Mouse (Mus musculus) hematopoietic stem cell, adult 5-6 weeks (primary cell): ENCODE measurements at regions not wholly inside any gene's neighbourhood (a gene's known extent, or its start where the extent isn't known, plus 50 kb on each side); places are given as distances from the start of the nearest gene placed in this dataset.
A peak's percentile ranks its signal among the peaks of the same experiment; 100 is the strongest.

Source experiments
- ATAC-seq, 2 experiments: fragments of 125-278 bp in 1 of 2; replicated peaks in 1 of 2; 2 replicates each; pipeline ENCODE4 v1.8.0; 2016 to 2017; ENCODE audit warnings: inconsistent platforms in 2 of 2, mild to moderate bottlenecking in 2 of 2, moderate number of reproducible peaks in 2 of 2, low read depth in 1 of 2, moderate TSS enrichment in 1 of 2; ENCODE audit not compliant: low FRiP score in 2 of 2, poor library complexity in 2 of 2, severe bottlenecking in 2 of 2, insufficient read depth in 1 of 2, low TSS enrichment in 1 of 2

DNA sequence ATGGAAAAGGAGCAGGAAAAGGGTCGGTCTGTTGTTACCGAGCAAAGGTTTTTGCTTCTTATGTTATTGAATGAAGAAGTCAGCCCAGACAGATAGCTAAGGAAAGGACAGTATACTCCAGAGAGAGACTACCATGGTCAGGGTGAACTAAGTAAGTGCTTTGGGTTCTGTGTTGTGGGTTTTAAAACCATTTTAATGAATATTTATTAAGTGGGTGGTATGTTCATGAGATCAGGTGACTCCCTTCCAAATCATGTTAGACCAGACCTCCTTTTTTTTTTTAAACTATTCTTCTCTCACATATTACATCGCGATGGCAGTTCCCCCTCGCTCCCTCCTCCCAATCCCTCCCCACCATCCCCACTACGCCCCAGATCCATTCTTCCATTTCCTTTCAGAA lies 67.3 kb upstream of the Bach2 start:
- ATAC-seq = no peak

DNA sequence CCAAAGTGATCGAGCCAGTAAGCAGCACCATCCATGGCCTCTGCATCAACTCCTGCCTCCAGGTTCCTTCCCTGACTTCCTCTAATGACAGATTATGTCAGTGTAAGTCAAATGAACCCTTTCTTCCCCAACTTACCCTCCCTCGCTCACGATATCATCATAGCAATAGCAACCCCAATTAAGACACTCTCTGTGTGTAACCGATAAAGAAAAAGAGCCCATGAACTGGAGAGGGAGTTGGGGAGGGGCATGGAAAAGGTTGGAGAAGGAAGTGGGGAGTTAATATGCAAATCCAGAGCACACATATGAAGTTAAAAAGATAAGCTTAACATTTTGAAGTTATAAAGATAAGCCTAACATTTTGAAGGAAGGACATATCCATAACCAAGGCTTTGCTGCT lies 65.6 kb upstream of the Bach2 start:
- no peak for ATAC-seq

DNA sequence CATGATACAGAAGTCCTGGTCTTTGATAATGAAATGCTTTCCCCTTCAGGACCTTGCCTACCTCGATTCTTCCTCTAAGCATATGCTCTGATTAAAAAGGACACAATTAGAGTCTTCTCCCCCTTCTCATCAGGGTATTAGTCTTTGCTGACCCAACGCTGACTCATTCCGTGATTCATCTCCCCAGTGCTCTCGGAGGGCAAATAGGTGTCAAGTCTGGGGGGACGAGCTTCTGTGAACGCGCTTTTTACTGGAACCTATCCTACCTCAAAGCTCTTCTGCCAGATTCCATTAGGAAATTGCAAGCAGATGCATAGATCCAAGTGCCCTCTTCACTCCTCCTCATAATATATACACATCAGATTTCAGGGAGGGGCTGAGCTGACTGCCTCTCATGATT lies 63.8 kb upstream of the Bach2 start:
- no peak for ATAC-seq

DNA sequence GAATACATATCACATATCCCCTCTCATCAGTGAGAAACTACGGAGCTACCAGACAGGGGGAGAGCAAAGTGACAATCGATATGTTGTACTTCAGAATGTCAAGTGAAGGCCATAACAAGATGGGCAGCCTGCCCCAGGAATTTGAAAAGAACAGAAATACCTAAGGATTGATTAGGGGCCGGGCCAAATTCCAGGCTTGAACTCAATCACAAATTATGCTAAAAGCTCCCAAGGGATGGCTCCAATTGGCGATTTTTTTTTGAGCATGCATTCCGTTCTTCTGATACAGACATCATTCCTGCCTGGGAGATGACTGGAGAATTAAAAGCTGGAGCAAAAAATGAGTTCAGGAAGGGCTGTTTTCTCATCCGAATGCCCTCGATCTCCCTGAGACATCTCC lies 63.4 kb upstream of the Bach2 start:
- ATAC-seq = no peak

DNA sequence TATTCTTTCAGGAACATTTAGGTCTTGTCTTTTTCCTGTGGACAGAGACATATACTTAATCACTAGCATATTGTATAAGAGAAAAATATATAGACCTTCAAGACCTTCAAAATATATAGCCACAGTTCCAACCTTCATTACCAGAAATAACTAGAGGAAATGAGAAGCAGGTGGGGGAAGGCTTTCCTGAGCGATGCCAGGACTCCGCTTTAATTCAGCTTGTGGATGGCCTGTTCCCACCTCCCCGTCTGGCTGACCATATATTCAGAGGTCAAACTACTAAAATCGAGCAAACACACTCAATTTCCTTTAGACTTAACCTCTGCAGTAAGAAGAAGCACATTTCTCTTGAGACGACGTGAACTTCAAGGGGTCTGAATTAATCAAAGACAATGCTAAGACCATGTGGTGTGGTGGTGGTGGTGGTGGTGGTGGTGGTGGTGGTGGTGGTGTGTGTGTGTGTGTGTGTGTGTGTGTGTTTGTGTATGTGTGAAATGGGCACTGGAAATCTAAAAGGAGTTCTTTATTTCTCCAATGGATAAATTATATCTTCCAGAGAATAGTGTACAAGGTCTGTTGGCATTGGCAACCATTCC lies 62.7 kb upstream of the Bach2 start:
- no peak for ATAC-seq

DNA sequence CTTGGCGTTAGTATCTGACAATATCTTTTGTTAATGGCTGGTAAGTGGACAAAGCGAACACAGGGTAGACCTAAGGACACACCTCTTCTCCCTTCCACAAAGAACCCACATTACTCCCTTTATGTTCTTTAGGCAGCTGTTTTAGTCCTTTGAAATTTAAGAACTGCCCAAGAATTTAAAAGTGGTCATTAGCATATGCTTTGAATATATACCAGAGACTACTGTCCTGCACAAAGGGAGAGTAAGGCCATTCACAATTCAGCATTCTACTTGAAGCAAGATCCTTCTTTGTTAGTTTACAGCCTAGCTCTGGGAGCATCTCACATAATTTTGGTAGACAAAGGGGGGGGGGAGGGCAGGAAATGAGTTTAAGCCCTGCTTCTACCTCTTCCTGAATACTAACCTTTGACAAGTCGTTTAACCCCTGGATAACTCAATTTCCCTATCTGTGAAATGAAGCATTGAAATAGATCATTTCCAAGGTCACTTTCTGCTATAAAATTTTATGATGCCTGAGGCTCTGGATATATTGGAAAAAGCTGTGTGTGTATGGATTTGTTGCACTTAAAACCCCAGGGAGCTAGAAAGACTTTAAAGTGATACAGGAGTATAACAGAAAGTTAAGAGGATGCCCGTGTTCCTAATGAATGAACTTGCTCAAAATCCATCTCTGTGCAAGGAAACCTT lies 62.0 kb upstream of the Bach2 start:
- ATAC-seq = no peak

DNA sequence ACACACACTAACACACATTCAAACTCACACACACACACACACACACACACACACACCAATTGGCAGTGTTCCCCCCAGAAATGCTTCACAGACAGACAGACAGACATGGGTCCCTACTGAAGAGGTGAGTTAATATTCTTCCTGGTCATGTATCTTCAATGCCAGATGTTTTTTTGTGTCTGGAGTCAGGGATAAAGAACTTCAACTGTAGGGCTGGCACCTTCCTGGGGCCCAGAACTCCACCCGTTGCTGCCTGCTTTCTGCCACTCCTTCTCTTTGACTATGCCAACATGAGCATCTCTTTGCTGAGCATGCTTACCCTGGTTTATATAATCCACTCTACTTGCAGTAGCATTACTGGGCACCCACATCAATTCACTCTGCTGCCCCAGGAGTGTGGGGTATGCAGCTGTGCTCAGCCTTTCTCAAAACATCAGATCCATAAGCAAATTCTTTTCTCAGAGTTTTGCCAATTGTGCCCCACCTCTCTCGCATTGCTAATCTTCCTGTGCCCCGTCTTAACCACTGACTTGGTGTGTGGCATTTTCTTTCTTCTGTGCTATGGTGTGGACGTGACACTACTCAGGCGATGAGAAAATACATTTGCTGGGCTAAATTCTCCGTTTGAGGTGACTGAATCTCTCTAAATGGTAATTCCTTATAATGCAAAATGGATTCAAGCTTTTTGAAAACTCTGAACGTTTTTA lies 60.5 kb upstream of the Bach2 start:
- ATAC-seq = peak in 1 of 2 experiments; percentile 29; a peak in 1 of 4 replicates

DNA sequence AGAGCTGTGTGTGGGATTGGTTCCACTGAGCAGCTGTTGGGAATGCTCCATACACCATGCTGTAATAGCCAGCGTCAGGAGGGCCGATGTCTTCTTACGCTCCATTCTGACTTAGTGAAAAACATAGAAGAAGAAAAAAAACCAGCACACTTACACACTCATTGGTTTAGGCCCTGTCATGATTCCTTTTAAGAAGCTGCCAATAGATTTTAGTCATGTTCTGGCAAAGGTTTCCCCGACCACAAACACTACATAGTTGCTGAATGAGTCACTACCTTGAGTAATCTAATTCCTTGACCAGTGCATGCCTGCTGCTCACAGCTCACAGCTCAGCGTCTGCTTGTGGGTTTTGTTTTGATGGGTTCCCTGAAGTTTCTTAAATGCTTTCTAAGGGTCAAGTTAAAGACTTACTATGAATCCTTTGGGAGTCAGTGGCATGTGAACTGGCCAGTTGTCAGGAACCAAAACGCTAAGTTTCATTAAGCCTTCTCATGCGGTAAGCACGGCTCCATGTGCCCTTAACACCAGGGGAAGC lies 58.8 kb upstream of the Bach2 start:
- peak; percentile 35 to 45 for ATAC-seq

DNA sequence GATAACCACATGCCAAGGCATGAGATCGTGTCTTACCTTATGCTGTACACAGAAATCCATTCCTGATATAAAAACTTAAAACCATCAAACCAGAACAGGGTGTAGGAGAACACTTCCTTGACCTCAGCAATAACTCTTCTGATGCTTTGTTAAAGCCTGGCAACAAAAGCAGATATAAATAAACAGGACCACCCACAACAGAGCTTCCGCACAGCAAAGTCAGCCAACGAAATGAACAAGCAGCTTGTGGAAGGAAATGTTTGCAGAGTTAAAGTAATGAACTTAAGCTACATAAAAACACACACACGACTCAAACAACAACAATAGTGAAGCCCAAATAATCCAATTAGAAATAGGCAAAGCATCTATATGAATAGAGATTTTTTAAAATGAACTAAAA lies 54.8 kb upstream of the Bach2 start:
- no peak for ATAC-seq

DNA sequence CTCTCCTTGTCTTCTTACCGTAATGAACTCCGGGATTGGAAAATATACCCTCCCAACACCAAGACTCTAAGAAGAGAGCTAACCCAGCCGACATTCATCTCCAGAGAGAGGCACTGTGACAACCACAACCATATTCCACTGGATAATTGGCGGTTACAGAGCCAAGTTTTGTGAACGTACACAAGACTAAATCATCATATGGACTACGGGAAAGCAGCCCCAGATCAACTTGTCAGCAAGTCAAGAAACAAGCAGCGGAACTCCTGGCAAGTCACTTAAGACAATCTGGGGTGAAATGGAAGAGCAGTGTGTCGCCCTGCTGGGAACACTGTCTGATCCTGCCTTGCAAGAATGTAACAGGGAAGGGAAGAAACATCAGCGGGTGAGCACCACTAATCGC lies 52.6 kb upstream of the Bach2 start:
- ATAC-seq = no peak

DNA sequence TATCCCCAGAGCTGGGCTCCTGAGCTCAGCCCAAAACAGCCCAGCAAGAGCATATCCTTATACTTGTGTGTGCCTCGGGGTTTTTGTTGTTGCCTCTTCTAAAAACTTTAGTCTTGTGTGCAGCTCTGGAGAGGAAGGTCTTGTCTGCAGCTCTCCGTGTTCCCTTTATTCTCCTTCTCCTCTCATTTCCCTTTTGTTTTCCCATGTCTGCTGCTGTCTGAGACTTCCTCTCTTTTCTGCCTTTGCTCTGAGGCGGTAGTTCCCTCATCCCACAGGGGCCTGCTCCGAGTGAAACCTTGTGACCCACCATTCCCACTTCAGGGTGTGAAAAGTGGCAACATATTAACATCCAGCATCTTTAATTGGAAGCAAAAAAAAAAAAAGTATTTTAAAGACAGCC lies 51.5 kb upstream of the Bach2 start:
- ATAC-seq = no peak

DNA sequence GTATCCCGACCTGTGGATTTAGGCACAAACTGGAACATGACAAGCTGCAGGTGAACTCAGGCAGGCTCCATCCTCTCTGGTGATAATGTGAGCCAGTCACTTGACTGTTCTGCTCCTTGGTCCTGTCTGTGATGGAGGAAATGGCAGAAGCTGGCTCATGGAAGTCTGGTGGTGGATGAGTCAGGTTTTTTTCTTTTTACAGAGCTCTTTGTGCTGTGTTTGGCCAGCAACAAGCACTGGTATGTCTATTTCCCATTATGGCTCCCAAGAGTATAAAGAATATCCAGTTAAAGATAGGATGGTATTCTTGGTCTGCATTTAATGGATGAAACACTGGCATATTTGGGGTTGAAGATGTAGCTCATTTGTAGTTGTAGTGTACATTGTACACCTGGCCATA lies 50.5 kb upstream of the Bach2 start:
- no peak for ATAC-seq

DNA sequence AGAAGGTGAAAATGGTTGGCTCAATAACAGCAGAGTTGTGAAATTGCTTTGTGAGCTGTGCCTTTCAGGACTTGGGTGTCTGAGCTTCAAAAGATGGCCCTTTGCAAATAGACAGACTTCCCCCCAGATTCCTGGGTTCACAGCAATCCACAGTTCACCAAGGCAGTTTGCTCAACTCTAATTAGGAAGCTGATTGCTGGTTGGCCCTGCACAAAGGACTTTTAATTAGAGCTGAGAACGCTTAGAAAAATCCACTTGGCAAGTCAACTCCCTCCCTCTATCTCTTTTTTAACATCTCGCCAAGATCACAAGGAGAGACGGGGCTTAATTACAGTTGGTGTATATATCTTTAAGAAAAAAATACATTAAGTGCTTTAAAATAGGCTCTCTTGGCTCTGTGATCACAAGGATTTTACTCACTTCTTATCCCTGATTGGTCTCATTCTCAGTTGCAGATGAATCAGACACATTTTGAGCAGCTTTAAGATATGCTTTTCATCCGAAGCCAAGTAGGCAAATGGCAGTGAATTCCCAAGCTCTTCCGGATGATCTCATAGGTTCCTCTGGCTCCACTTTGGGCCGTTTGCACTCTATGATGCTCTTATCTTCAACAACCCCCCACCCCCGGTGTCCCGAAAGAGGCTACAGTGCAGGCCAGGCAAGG lies 49.7 kb upstream of the Bach2 start:
- no peak for ATAC-seq
